Mouse (Mus musculus): ENCODE data around the gene A930004D18Rik. TPM values are rescaled to one million over a fixed set of nuclear protein-coding genes. Genes with fewer than 3 reads are reported as not detected.

Gene A930004D18Rik
- polyA plus RNA-seq, 1 experiment, result 1.8 TPM

- Histone ChIP-seq H3K4me3 (no peak overlapping the region), H3K36me3 (ENCODE audit: control insufficient read depth, insufficient read depth) (no peaks in the 10 kb centered on the region), H3K27me3 (ENCODE audit: control insufficient read depth, insufficient read depth, insufficient read length) (no peaks in the 10 kb centered on the region), H3K4me2 (ENCODE audit: low read depth) (no peak overlapping the region), H3K79me2 (ENCODE audit: control insufficient read depth, insufficient read depth) (no peaks in the 10 kb centered on the region), H3ac (ENCODE audit: control insufficient read depth, insufficient read length) (no peak overlapping the region)
- TF ChIP-seq SRF (IDR thresholded peaks at IDR 0.05; ENCODE audit: control insufficient read depth, insufficient read length, low read depth) (no peak), MAX (IDR thresholded peaks at IDR 0.05; ENCODE audit: low read depth) (no peak), TCF3 (IDR thresholded peaks at IDR 0.05; ENCODE audit: insufficient read length, low read depth) (no peak), MYOD1 (IDR thresholded peaks at IDR 0.05; ENCODE audit: control insufficient read depth in 1 of 3, insufficient read length in 2 of 3, low read depth in 2 of 3) (no peak), CEBPB (IDR thresholded peaks at IDR 0.05; ENCODE audit: insufficient read depth, poor library complexity, severe bottlenecking) (no peak), POLR2AphosphoS2 (IDR thresholded peaks at IDR 0.05; ENCODE audit: insufficient read length, low read depth) (no peak), TCF12 (IDR thresholded peaks at IDR 0.05; ENCODE audit: insufficient read depth, poor library complexity, severe bottlenecking) (no peak), MYOG (IDR thresholded peaks at IDR 0.05; ENCODE audit: control insufficient read depth in 1 of 3, insufficient read depth in 1 of 3, insufficient read length in 2 of 3, low read depth in 2 of 3) (no peak), REST (IDR thresholded peaks at IDR 0.05; ENCODE audit: insufficient read depth, insufficient read length) (no peak), USF1 (IDR thresholded peaks at IDR 0.05; ENCODE audit: low read depth) (no peak), E2F4 (IDR thresholded peaks at IDR 0.05; ENCODE audit: insufficient read depth) (no peak), POLR2A (IDR thresholded peaks at IDR 0.05; ENCODE audit: insufficient read length, low read depth) (no peak)
Observed at GRCm38 (mm10) chr2:18017321-18017720, 20.2 kb downstream of the A930004D18Rik start.

GRCm38 (mm10) chr2:18016639-18017038 lies 20.9 kb downstream of the A930004D18Rik start:
- TF ChIP-seq REST (IDR thresholded peaks at IDR 0.05; ENCODE audit: insufficient read depth, insufficient read length) (no peak), POLR2AphosphoS2 (IDR thresholded peaks at IDR 0.05; ENCODE audit: insufficient read length, low read depth) (no peak), POLR2A (IDR thresholded peaks at IDR 0.05; ENCODE audit: insufficient read length, low read depth) (no peak), MYOD1 (IDR thresholded peaks at IDR 0.05; ENCODE audit: control insufficient read depth in 1 of 3, insufficient read length in 2 of 3, low read depth in 2 of 3) (no peak), TCF3 (IDR thresholded peaks at IDR 0.05; ENCODE audit: insufficient read length, low read depth) (no peak), CEBPB (IDR thresholded peaks at IDR 0.05; ENCODE audit: insufficient read depth, poor library complexity, severe bottlenecking) (no peak), MAX (IDR thresholded peaks at IDR 0.05; ENCODE audit: low read depth) (no peak), USF1 (IDR thresholded peaks at IDR 0.05; ENCODE audit: low read depth) (no peak), MYOG (IDR thresholded peaks at IDR 0.05; ENCODE audit: control insufficient read depth in 1 of 3, insufficient read depth in 1 of 3, insufficient read length in 2 of 3, low read depth in 2 of 3) (no peak), TCF12 (IDR thresholded peaks at IDR 0.05; ENCODE audit: insufficient read depth, poor library complexity, severe bottlenecking) (no peak), SRF (IDR thresholded peaks at IDR 0.05; ENCODE audit: control insufficient read depth, insufficient read length, low read depth) (no peak), E2F4 (IDR thresholded peaks at IDR 0.05; ENCODE audit: insufficient read depth) (no peak)
- H3K27me3 ChIP-seq (ENCODE audit: control insufficient read depth, insufficient read depth, insufficient read length), result no peaks in the 10 kb centered on the region

DNA sequence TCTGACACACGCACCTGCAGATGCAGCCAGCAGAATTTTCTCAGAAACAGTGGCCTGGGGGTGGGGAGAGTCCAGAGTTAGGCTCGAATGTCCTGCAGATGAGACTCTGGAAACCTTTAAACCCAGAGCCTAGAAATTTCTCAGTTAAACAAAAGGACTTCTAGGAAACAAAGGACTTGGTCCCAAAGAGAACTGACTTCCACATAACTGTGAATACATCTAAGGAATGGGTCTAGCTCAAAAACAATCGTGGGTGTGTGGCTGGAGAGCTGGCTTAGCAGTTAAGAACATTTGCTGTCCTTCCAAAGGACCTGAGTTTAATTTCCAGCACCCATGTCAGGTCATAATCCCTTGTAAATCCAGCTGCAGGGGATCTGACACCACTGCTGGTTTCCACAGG lies 22.0 kb downstream of the A930004D18Rik start:
- TF ChIP-seq SRF (IDR thresholded peaks at IDR 0.05; ENCODE audit: control insufficient read depth, insufficient read length, low read depth) (no peak), MAX (IDR thresholded peaks at IDR 0.05; ENCODE audit: low read depth) (no peak), E2F4 (IDR thresholded peaks at IDR 0.05; ENCODE audit: insufficient read depth) (no peak), POLR2AphosphoS2 (IDR thresholded peaks at IDR 0.05; ENCODE audit: insufficient read length, low read depth) (no peak), POLR2A (IDR thresholded peaks at IDR 0.05; ENCODE audit: insufficient read length, low read depth) (no peak), CEBPB (IDR thresholded peaks at IDR 0.05; ENCODE audit: insufficient read depth, poor library complexity, severe bottlenecking) (no peak), TCF3 (IDR thresholded peaks at IDR 0.05; ENCODE audit: insufficient read length, low read depth) (no peak), MYOG (IDR thresholded peaks at IDR 0.05; ENCODE audit: control insufficient read depth in 1 of 3, insufficient read depth in 1 of 3, insufficient read length in 2 of 3, low read depth in 2 of 3) (no peak), TCF12 (IDR thresholded peaks at IDR 0.05; ENCODE audit: insufficient read depth, poor library complexity, severe bottlenecking) (no peak), USF1 (IDR thresholded peaks at IDR 0.05; ENCODE audit: low read depth) (no peak), REST (IDR thresholded peaks at IDR 0.05; ENCODE audit: insufficient read depth, insufficient read length) (no peak), MYOD1 (IDR thresholded peaks at IDR 0.05; ENCODE audit: control insufficient read depth in 1 of 3, insufficient read length in 2 of 3, low read depth in 2 of 3) (no peak)
- no peak overlapping the region for H3K4me2 ChIP-seq (ENCODE audit: low read depth)

More at GRCm38 (mm10) chr2:18016639-18017038, 20.9 kb downstream of the A930004D18Rik start:
- Histone ChIP-seq H3K4me2 (ENCODE audit: low read depth) (no peak overlapping the region), H3ac (ENCODE audit: control insufficient read depth, insufficient read length) (no peak overlapping the region), H3K79me2 (ENCODE audit: control insufficient read depth, insufficient read depth) (no peaks in the 10 kb centered on the region), H3K36me3 (ENCODE audit: control insufficient read depth, insufficient read depth) (no peaks in the 10 kb centered on the region), H3K4me3 (no peak overlapping the region)

GRCm38 (mm10) chr2:18012866-18013265 lies 24.7 kb downstream of the A930004D18Rik start:
- TF ChIP-seq POLR2A (IDR thresholded peaks at IDR 0.05; ENCODE audit: insufficient read length, low read depth), result no peak
- no peak for TF ChIP-seq MYOD1 (IDR thresholded peaks at IDR 0.05; ENCODE audit: control insufficient read depth in 1 of 3, insufficient read length in 2 of 3, low read depth in 2 of 3)
- TF ChIP-seq TCF12 (IDR thresholded peaks at IDR 0.05; ENCODE audit: insufficient read depth, poor library complexity, severe bottlenecking), result no peak
- TF ChIP-seq CEBPB (IDR thresholded peaks at IDR 0.05; ENCODE audit: insufficient read depth, poor library complexity, severe bottlenecking), result no peak
- no peak for TF ChIP-seq TCF3 (IDR thresholded peaks at IDR 0.05; ENCODE audit: insufficient read length, low read depth)
- no peak for TF ChIP-seq MYOG (IDR thresholded peaks at IDR 0.05; ENCODE audit: control insufficient read depth in 1 of 3, insufficient read depth in 1 of 3, insufficient read length in 2 of 3, low read depth in 2 of 3)
- no peak for TF ChIP-seq E2F4 (IDR thresholded peaks at IDR 0.05; ENCODE audit: insufficient read depth)
- no peak for TF ChIP-seq USF1 (IDR thresholded peaks at IDR 0.05; ENCODE audit: low read depth)
- no peak for TF ChIP-seq SRF (IDR thresholded peaks at IDR 0.05; ENCODE audit: control insufficient read depth, insufficient read length, low read depth)
- TF ChIP-seq MAX (IDR thresholded peaks at IDR 0.05; ENCODE audit: low read depth), result no peak
- Histone ChIP-seq H3ac (ENCODE audit: control insufficient read depth, insufficient read length) (no peak overlapping the region), H3K4me2 (ENCODE audit: low read depth) (no peak overlapping the region), H3K27me3 (ENCODE audit: control insufficient read depth, insufficient read depth, insufficient read length) (no peaks in the 10 kb centered on the region), H3K36me3 (ENCODE audit: control insufficient read depth, insufficient read depth) (no peaks in the 10 kb centered on the region), H3K4me3 (no peak overlapping the region), H3K79me2 (ENCODE audit: control insufficient read depth, insufficient read depth) (no peaks in the 10 kb centered on the region)

More for the DNA sequence above, 22.0 kb downstream of the A930004D18Rik start:
- H3K36me3 ChIP-seq (ENCODE audit: control insufficient read depth, insufficient read depth), result no peaks in the 10 kb centered on the region
- no peaks in the 10 kb centered on the region for H3K27me3 ChIP-seq (ENCODE audit: control insufficient read depth, insufficient read depth, insufficient read length)
- no peak overlapping the region for H3ac ChIP-seq (ENCODE audit: control insufficient read depth, insufficient read length)
- H3K79me2 ChIP-seq (ENCODE audit: control insufficient read depth, insufficient read depth), result no peaks in the 10 kb centered on the region
- no peak overlapping the region for H3K4me3 ChIP-seq
